Mouse (Mus musculus): ENCODE measurements around the gene Nkiras2. TPM values are rescaled to one million over a fixed set of nuclear protein-coding genes. Genes with fewer than 3 reads are reported as not detected.
"Not testable (repeated sequence)": the region's sequence is repeated elsewhere in the genome, so short reads cannot be mapped to it uniquely, and the experiment has no call there.

Nkiras2 gene
- 10 to 100 TPM; 25.6 to 27.9 TPM for total RNA-seq (2021)
- long read RNA-seq, transcript Nkiras2-201 (4 exons, 2,097 nt) = major isoform, 41 of 49 reads
- long read RNA-seq, partial matches to known transcripts = 2 of 49 reads
- long read RNA-seq, other reads (novel, unspliced or antisense) = 5 of 49 reads

GRCm38 (mm10) chr11:100618761-100619484, at the start of gene Nkiras2:
Nkiras2 (plus strand) TSS chr11:100619244.
- peak in 1 of 2 experiments; percentile 36 for DNase-seq (ENCODE audit: low spot score in 2 of 2)

- no peak for DNase-seq (ENCODE audit: low spot score in 2 of 2)
Observed at GRCm38 (mm10) chr11:100569789-100570188, 49.3 kb upstream of the Nkiras2 start.

GRCm38 (mm10) chr11:100570430-100571201, 48.4 kb upstream of the Nkiras2 start:
- peak; percentile 84 to 87 for DNase-seq (ENCODE audit: low spot score in 2 of 2)

GRCm38 (mm10) chr11:100571202-100571567, 47.9 kb upstream of the Nkiras2 start:
- no peak for DNase-seq (ENCODE audit: low spot score in 2 of 2)

GRCm38 (mm10) chr11:100574188-100574587, 44.9 kb upstream of the Nkiras2 start:
- no peak for DNase-seq (ENCODE audit: low spot score in 2 of 2)

- peak; percentile 60 to 77 for DNase-seq (ENCODE audit: low spot score in 2 of 2)
Observed at GRCm38 (mm10) chr11:100574708-100575483, 44.1 kb upstream of the Nkiras2 start, which contains the start of gene Cnp. Cnp (plus strand) TSS chr11:100574904.

GRCm38 (mm10) chr11:100575484-100575855, 43.6 kb upstream of the Nkiras2 start:
- DNase-seq (ENCODE audit: low spot score in 2 of 2) = peak in 1 of 2 experiments; percentile 47

GRCm38 (mm10) chr11:100576256-100576655, 42.8 kb upstream of the Nkiras2 start:
- no peak for DNase-seq (ENCODE audit: low spot score in 2 of 2)

GRCm38 (mm10) chr11:100577852-100578599, 41.0 kb upstream of the Nkiras2 start:
- no peak for DNase-seq (ENCODE audit: low spot score in 2 of 2)

GRCm38 (mm10) chr11:100579116-100579799, 39.8 kb upstream of the Nkiras2 start:
- DNase-seq (ENCODE audit: low spot score in 2 of 2) = no peak

GRCm38 (mm10) chr11:100580275-100580674, 38.8 kb upstream of the Nkiras2 start:
- no peak for DNase-seq (ENCODE audit: low spot score in 2 of 2)

- DNase-seq (ENCODE audit: low spot score in 2 of 2) = peak; percentile 59 to 66
Observed at GRCm38 (mm10) chr11:100581756-100582155, 37.3 kb upstream of the Nkiras2 start.

GRCm38 (mm10) chr11:100582413-100582812, 36.6 kb upstream of the Nkiras2 start:
- not testable (repeated sequence) for DNase-seq (ENCODE audit: low spot score in 2 of 2)

- no peak for DNase-seq (ENCODE audit: low spot score in 2 of 2)
Observed at GRCm38 (mm10) chr11:100582836-100583235, 36.2 kb upstream of the Nkiras2 start.

GRCm38 (mm10) chr11:100584561-100584961, 34.5 kb upstream of the Nkiras2 start:
- DNase-seq (ENCODE audit: low spot score in 2 of 2) = no peak

GRCm38 (mm10) chr11:100585148-100585547, 33.9 kb upstream of the Nkiras2 start:
- no peak for DNase-seq (ENCODE audit: low spot score in 2 of 2)

GRCm38 (mm10) chr11:100588462-100588861, 30.6 kb upstream of the Nkiras2 start:
- DNase-seq (ENCODE audit: low spot score in 2 of 2) = no peak

- no peak for DNase-seq (ENCODE audit: low spot score in 2 of 2)
Observed at GRCm38 (mm10) chr11:100592346-100593046, 26.5 kb upstream of the Nkiras2 start.

GRCm38 (mm10) chr11:100594608-100595007, 24.4 kb upstream of the Nkiras2 start:
- no peak for DNase-seq (ENCODE audit: low spot score in 2 of 2)

All from layer of hippocampus, postnatal 10 days (tissue).